Mouse (Mus musculus) forebrain, embryonic 10.5 days (tissue): ENCODE measurements around the gene Cast. TPM values are rescaled to one million over a fixed set of nuclear protein-coding genes. Genes with fewer than 3 reads are reported as not detected.

ENCODE experiments used
- DNase-seq: peaks from one replicate; pipeline ENCODE4 v3.0.0-alpha.2; 2017; ENCODE audit warnings: low spot score; ENCODE audit errors: extremely low spot score
- H3K27ac ChIP-seq: fragments of 300-500 bp; sonication (generic); 2 replicates; pipeline ENCODE4 v1.5.1; 2016; ENCODE audit warnings: mild to moderate bottlenecking
- H3K27me3 ChIP-seq: fragments of 300-500 bp; sonication (generic); 2 replicates; pipeline ENCODE4 v1.6.1; 2016; ENCODE audit warnings: mild to moderate bottlenecking; ENCODE audit not compliant: poor library complexity, severe bottlenecking
- H3K36me3 ChIP-seq: fragments of 300-500 bp; sonication (generic); replicated peaks from 2 replicates; pipeline ENCODE4 v1.6.1; 2016; ENCODE audit warnings: mild to moderate bottlenecking, moderate library complexity
- H3K4me1 ChIP-seq: fragments of 300-500 bp; sonication (generic); 2 replicates; pipeline ENCODE4 v1.6.1; 2016
- H3K4me3 ChIP-seq: fragments of 300-500 bp; sonication (generic); 2 replicates; pipeline ENCODE4 v1.5.1; 2016; ENCODE audit warnings: mild to moderate bottlenecking, moderate library complexity
- H3K9me3 ChIP-seq: fragments of 300-500 bp; sonication (generic); 2 replicates; pipeline ENCODE4 v1.6.1; 2016; ENCODE audit warnings: mild to moderate bottlenecking, moderate library complexity
- WGBS: fragments of 180-500 bp; shearing (Covaris S2); methylation state at CpG from one replicate; pipeline ENCODE4 v1.1.7; 2016; 5-methylcytosine and 5-hydroxymethylcytosine counted together
- polyA plus RNA-seq: library from polyadenylated mRNA; unstranded; fragments of >200 nt; fragmentation: Nextera tagmentation; extraction: Ambion mirVana; gene quantifications from 2 replicates; pipeline ENCODE4 v1.2.1, GENCODE M21; 2016

Gene Cast
- polyA plus RNA-seq, 1 experiment from 2014 or later = 14.1 TPM

DNA sequence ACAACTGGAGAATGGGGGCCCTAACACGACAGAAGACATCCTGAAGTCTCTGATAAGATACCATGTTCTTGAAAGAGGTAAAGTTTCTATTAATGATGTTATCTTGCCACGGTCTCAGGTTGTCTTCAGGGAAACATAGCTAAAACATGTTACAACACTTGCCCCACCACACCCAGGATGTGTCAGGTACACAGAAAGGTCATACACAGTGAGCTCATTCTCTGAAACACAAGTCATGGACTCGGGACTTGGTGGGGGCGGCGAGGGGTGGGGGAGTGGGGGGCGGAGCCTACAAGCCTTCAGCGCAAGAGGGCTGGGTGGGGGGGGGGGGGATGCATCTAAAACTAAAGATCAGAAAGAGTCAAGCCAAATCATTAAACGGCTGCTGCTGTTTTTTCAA, 38.7 kb downstream of the Cast start:
- H3K9me3 ChIP-seq = no peaks in the 10 kb centered on the region
- 12% methylated on average over 8 of the region's 8 CpGs for WGBS
- DNase-seq = no peak
- H3K4me1 ChIP-seq = peaks cover 8% of the 10 kb centered on the region
- H3K27ac ChIP-seq = peak overlapping the region; percentile 82
- H3K36me3 ChIP-seq = no peaks in the 10 kb centered on the region
- no peaks in the 10 kb centered on the region for H3K27me3 ChIP-seq
- peak overlapping the region; percentile 57 for H3K4me3 ChIP-seq

DNA sequence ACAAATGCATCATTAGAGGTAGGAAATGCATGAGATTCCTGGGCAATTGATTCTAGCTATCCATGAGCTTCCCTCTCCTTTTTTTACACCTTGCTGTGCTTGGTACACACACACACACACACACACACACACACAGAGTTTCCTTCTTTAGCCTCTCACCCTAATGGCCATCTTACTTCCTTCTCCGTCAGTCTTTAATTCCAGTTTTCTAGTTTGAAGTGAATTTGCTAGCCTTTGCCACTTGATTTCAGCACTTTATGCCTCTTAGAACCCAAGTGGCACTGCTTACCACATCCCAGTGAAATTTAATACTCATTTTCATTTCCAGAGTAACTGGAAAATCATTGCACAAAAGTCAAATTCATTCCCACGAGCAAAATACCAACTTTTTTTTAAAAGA, 41.4 kb downstream of the Cast start:
- 74% methylated on average over 2 of the region's 2 CpGs for WGBS
- H3K36me3 ChIP-seq = no peaks in the 10 kb centered on the region
- no peak overlapping the region for H3K27ac ChIP-seq
- no peak for DNase-seq
- no peaks in the 10 kb centered on the region for H3K9me3 ChIP-seq
- peaks cover 8% of the 10 kb centered on the region for H3K4me1 ChIP-seq
- H3K4me3 ChIP-seq = no peak overlapping the region
- no peaks in the 10 kb centered on the region for H3K27me3 ChIP-seq

DNA sequence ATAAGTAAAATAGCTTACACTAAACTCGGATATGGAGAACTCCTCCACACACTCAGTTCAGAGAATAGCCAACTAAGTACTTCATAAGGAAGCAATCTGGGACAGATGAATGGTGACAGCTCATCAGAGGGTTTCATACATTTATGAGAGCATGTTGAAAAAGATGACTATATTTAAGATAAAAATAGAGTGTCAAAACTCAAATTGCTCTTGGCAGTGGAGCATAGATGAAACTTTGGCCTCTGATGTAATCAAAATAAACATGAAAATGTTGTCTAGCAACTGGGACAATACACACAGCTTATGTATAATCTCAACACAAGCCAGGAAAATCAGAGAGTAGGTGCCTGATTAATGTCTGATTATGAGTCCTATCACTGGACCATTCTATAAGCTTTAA, 45.9 kb downstream of the Cast start:
- Histone ChIP-seq H3K4me1 (no peaks in the 10 kb centered on the region), H3K9me3 (no peaks in the 10 kb centered on the region), H3K4me3 (no peak overlapping the region), H3K27me3 (no peaks in the 10 kb centered on the region), H3K36me3 (no peaks in the 10 kb centered on the region), H3K27ac (no peak overlapping the region)
- no peak for DNase-seq
- 90% methylated on average over 1 of the region's 1 CpGs for WGBS

- Histone ChIP-seq H3K4me3 (no peak overlapping the region), H3K36me3 (no peaks in the 10 kb centered on the region), H3K27ac (no peak overlapping the region), H3K4me1 (no peaks in the 10 kb centered on the region), H3K27me3 (no peaks in the 10 kb centered on the region), H3K9me3 (no peaks in the 10 kb centered on the region)
- DNase-seq = no peak
- 88% methylated on average over 1 of the region's 1 CpGs for WGBS
Measured at GRCm38 (mm10) chr13:74759152-74759551, 49.5 kb downstream of the Cast start.

DNA sequence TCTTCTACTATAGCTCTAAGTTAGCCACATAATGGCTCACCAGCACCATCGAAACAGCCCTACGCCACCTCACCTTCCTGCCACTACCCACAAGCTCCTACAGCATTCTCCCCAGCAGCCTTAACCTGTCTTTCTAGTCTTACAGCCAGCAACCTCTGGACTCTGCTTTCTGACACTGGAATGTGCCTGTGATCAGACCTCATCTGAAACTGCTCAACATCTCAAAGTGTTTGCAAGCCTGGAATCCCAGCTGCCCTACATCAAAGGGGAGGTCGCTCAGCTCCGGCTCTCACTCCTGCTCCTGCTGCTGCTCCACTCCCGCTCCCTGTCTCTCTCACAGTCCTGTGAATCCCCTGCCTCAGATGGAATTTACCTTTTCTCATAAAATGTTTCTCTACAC, 65.4 kb downstream of the Cast start:
- H3K27me3 ChIP-seq = no peaks in the 10 kb centered on the region
- peak; percentile 14 for DNase-seq
- no peaks in the 10 kb centered on the region for H3K36me3 ChIP-seq
- no peak overlapping the region for H3K27ac ChIP-seq
- H3K4me3 ChIP-seq = no peak overlapping the region
- H3K4me1 ChIP-seq = no peaks in the 10 kb centered on the region
- WGBS = 67% methylated on average over 5 of the region's 5 CpGs
- no peaks in the 10 kb centered on the region for H3K9me3 ChIP-seq

GRCm38 (mm10) chr13:74736396-74736795, 72.2 kb downstream of the Cast start:
- Histone ChIP-seq H3K4me1 (no peaks in the 10 kb centered on the region), H3K27ac (no peak overlapping the region), H3K4me3 (no peak overlapping the region), H3K36me3 (0 out of 2 replicates have a peak, but pooled peaks cover 8% of the 10 kb centered on the region), H3K27me3 (no peaks in the 10 kb centered on the region), H3K9me3 (no peaks in the 10 kb centered on the region)
- DNase-seq = no peak
- 96% methylated on average over 2 of the region's 2 CpGs for WGBS

- 86% methylated on average over 5 of the region's 5 CpGs for WGBS
- H3K36me3 ChIP-seq = 0 out of 2 replicates have a peak, but pooled peaks cover 9% of the 10 kb centered on the region
- no peaks in the 10 kb centered on the region for H3K27me3 ChIP-seq
- no peak overlapping the region for H3K4me3 ChIP-seq
- H3K9me3 ChIP-seq = no peaks in the 10 kb centered on the region
- no peaks in the 10 kb centered on the region for H3K4me1 ChIP-seq
- no peak for DNase-seq
- H3K27ac ChIP-seq = no peak overlapping the region
Measured at GRCm38 (mm10) chr13:74735834-74736233, 72.8 kb downstream of the Cast start.

DNA sequence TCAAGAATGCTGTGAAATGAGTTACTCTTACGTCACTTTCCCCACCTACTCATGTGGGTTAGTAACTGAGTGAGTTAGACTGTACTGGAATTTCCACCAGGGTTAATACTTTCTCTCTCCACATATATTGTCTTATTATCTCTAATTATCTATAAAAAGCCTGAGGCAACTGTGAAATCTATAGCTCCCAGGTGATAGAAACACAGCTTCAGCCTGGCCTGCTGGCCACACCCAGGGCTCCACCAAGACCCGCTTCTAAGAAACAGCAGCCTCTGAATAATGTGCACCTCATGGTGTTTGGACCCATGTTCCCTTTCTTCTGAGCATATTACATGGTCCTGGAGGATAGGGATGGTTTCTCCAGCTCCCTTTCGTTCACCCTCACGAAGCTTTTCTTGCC, 74.9 kb downstream of the Cast start:
- Histone ChIP-seq H3K27me3 (no peaks in the 10 kb centered on the region), H3K36me3 (peaks cover 11% of the 10 kb centered on the region; the same call in 1 of the 2 replicates), H3K4me3 (no peak overlapping the region), H3K27ac (no peak overlapping the region), H3K9me3 (no peaks in the 10 kb centered on the region), H3K4me1 (no peaks in the 10 kb centered on the region)
- WGBS = 91% methylated on average over 4 of the region's 4 CpGs
- DNase-seq = no peak

GRCm38 (mm10) chr13:74719002-74719401, 89.6 kb downstream of the Cast start:
- Histone ChIP-seq H3K4me1 (no peaks in the 10 kb centered on the region), H3K27me3 (no peaks in the 10 kb centered on the region)

GRCm38 (mm10) chr13:74696225-74696624, 112.4 kb downstream of the Cast start:
- Histone ChIP-seq H3K36me3 (no peaks in the 10 kb centered on the region), H3K9me3 (no peaks in the 10 kb centered on the region), H3K4me1 (no peaks in the 10 kb centered on the region), H3K4me3 (no peak overlapping the region), H3K27me3 (no peaks in the 10 kb centered on the region), H3K27ac (no peak overlapping the region)
- no peak for DNase-seq
- 63% methylated on average over 3 of the region's 3 CpGs for WGBS

More at GRCm38 (mm10) chr13:74719002-74719401, 89.6 kb downstream of the Cast start:
- no peaks in the 10 kb centered on the region for H3K9me3 ChIP-seq
- WGBS = 76% methylated on average over 2 of the region's 2 CpGs
- H3K36me3 ChIP-seq = peaks cover 14% of the 10 kb centered on the region
- H3K27ac ChIP-seq = no peak overlapping the region
- no peak overlapping the region for H3K4me3 ChIP-seq
- no peak for DNase-seq

DNA sequence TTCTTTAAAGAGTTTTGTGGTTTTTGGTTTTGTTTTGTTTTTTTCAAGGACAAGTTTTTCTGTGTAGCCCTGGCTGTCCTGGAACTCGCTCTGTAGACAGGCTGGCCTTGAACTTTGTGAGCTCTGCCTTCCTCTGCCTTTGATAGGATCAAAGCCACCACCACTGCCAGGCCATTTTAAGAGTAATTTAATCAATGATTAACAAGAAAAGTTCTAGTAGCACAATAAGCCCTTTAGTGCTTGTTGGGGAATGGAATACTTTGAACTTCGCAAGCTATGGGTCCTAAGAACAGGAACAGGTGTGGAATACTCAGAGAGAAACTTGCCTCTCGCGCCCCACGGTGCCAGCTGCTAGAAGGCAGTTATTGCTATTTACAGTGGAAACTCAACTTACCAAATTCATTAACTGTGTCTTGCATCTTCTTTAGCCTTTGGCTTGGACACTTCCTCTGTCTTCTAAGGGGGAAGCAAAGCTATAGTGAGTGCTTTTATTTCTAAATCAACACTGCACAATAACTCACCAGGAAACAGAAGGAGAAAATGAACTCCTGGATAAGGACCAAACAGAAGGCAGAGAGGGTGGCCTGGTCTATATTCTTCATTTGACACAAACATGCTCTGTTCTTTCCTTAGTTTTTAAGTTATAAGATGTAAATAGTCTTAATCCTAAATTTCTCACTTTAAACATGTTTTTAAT, 113.0 kb downstream of the Cast start:
- H3K9me3 ChIP-seq = no peaks in the 10 kb centered on the region
- DNase-seq = no peak
- no peaks in the 10 kb centered on the region for H3K36me3 ChIP-seq
- WGBS = 84% methylated on average over 5 of the region's 5 CpGs
- no peak overlapping the region for H3K27ac ChIP-seq
- H3K4me1 ChIP-seq = no peaks in the 10 kb centered on the region
- H3K4me3 ChIP-seq = no peak overlapping the region
- no peaks in the 10 kb centered on the region for H3K27me3 ChIP-seq
